Mouse (Mus musculus): ENCODE data around the gene Acad10. TPM values are rescaled to one million over a fixed set of nuclear protein-coding genes. Genes with fewer than 3 reads are reported as not detected.

Gene Acad10
- polyA plus RNA-seq, 1 experiment, result 23.2 TPM

GRCm38 (mm10) chr5:121576927-121577488 is 83.3 kb downstream of the Acad10 start:
- Histone ChIP-seq H3K4me3 (ENCODE audit: insufficient read depth, low read depth, low read length) (no peak overlapping the region), H3K27ac (replicated peaks; ENCODE audit: low read depth, low read length) (no peak overlapping the region), H3K4me1 (ENCODE audit: control insufficient read depth, insufficient read depth, insufficient read length, low read length) (peaks cover 3% of the 10 kb centered on the region; the same call in 1 of the 2 replicates)

DNA sequence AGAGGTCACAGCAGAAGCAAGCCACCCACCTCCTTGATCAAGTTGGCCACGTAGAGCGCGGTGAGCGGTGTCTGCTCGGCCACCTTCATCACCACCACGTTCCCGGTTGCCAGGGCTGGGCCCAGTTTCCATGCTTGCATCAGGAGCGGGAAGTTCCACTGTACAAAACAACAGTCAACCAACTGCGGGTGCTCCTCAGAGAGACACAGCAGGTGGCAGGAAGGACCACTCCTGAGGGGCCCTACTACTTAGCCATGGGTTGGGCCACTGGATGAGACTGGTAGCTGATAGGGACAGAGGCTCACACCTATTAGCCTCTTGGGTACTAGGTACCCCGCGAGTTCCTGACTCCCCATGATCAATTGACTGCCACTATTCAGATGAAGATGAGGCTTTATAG is 84.4 kb downstream of the Acad10 start:
- H3K4me1 ChIP-seq (ENCODE audit: control insufficient read depth, insufficient read depth, insufficient read length, low read length), result peaks cover 3% of the 10 kb centered on the region; the same call in 1 of the 2 replicates
- no peak overlapping the region for H3K4me3 ChIP-seq (ENCODE audit: insufficient read depth, low read depth, low read length)
- H3K27ac ChIP-seq (replicated peaks; ENCODE audit: low read depth, low read length), result no peak overlapping the region

- Histone ChIP-seq H3K4me1 (ENCODE audit: control insufficient read depth, insufficient read depth, insufficient read length, low read length) (peaks cover 3% of the 10 kb centered on the region; the same call in 1 of the 2 replicates), H3K4me3 (ENCODE audit: insufficient read depth, low read depth, low read length) (no peak overlapping the region), H3K27ac (replicated peaks; ENCODE audit: low read depth, low read length) (no peak overlapping the region)
Measured at GRCm38 (mm10) chr5:121574145-121574544, 86.2 kb downstream of the Acad10 start.

Other genes with a start within 250 kb of the Acad10 start
- gene Tmem116, start 208.6 kb downstream of the Acad10 start, polyA plus RNA-seq (2012; ENCODE audit: insufficient read depth, insufficient read length, missing spikeins), result 0.88 and 3.7 TPM in 2 replicates
- 37.8 and 38.4 TPM in 2 replicates for gene Erp29, start 208.0 kb downstream of the Acad10 start, polyA plus RNA-seq (2012; ENCODE audit: insufficient read depth, insufficient read length, missing spikeins)
- gene Adam1b, start 157.1 kb downstream of the Acad10 start, polyA plus RNA-seq (2012; ENCODE audit: insufficient read depth, insufficient read length, missing spikeins), result not detected in 2 replicates
- 0.52 and 0.71 TPM in 2 replicates for gene Adam1a, start 115.0 kb downstream of the Acad10 start, polyA plus RNA-seq (2012; ENCODE audit: insufficient read depth, insufficient read length, missing spikeins)
- gene Gm42878, start 115.0 kb downstream of the Acad10 start, polyA plus RNA-seq (2012; ENCODE audit: insufficient read depth, insufficient read length, missing spikeins), result not detected in 2 replicates
- 47.1 and 76.5 TPM in 2 replicates for gene Mapkapk5, start 114.6 kb downstream of the Acad10 start, polyA plus RNA-seq (2012; ENCODE audit: insufficient read depth, insufficient read length, missing spikeins)
- 645 and 839 TPM in 2 replicates for gene Aldh2, start 66.7 kb downstream of the Acad10 start, polyA plus RNA-seq (2012; ENCODE audit: insufficient read depth, insufficient read length, missing spikeins)
- 18.4 and 32.3 TPM in 2 replicates for gene Acad12, start 41.6 kb downstream of the Acad10 start, polyA plus RNA-seq (2012; ENCODE audit: insufficient read depth, insufficient read length, missing spikeins)
- 32.3 and 50.9 TPM in 2 replicates for gene Brap, start within 50 bp of the Acad10 start, polyA plus RNA-seq (2012; ENCODE audit: insufficient read depth, insufficient read length, missing spikeins)
- 126 and 135 TPM in 2 replicates for gene Atxn2, start 50.8 kb upstream of the Acad10 start, polyA plus RNA-seq (2012; ENCODE audit: insufficient read depth, insufficient read length, missing spikeins)
- gene Sh2b3, start 177.1 kb upstream of the Acad10 start, polyA plus RNA-seq (2012; ENCODE audit: insufficient read depth, insufficient read length, missing spikeins), result 7.9 and 8.2 TPM in 2 replicates
- gene Pheta1, start 188.5 kb upstream of the Acad10 start, polyA plus RNA-seq (2012; ENCODE audit: insufficient read depth, insufficient read length, missing spikeins), result 2.5 and 3.0 TPM in 2 replicates

Measured in brown adipose tissue, adult 24 weeks (tissue).